Mouse (Mus musculus): ENCODE results near the gene Gipc3. TPM values are rescaled to one million over a fixed set of nuclear protein-coding genes. Genes with fewer than 3 reads are reported as not detected.

Gene Gipc3
- 0.11 TPM for polyA plus RNA-seq (2014; fragmentation: Illumina TruSeq; extraction: RNeasy Lipid Tissue Mini Kit (QIAGEN cat#74804); ENCODE audit: low read depth, low replicate concordance)

DNA sequence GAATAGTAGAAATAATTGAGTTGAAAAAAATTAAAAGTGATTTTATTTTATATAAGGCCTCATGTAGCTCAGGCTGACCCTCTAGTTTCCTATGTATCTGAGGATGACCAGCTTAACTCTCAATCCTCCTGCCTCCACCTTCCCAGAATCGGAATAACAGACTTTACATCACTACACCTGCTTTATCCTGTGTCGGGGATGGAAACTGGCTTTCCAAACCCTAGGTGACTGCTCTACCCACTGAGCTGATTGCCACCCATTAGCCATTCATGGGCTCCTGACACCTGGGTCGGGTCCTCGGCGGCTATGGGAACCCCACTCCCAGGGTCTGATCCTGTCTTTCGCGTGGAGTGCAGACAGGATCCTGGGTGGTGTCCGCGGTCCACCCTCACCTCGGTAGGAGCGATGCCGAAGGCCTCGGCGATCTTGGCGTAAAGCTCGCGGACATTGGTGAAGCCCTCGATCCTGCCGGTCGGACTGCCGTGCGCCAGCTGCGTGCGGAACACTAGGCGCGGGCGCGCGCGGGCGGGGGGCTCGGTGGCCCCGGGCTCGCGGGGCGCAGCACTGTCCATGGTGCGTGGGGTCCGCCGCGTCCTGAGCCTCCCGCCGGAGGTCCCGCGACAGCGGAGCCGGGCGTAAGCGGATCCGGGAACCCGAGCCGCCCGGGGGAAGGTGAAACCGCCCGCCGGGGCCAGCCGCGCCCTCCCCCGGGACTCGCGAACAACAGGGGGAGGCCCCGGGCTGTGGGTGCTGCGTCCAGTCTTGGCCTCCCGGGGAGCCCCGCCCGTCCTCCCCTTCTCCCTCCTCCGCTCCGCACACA, at the start of gene Gipc3:
TSS of gene Gipc3 (minus strand) at position 581 of the 820 bp plus-strand sequence.

DNA sequence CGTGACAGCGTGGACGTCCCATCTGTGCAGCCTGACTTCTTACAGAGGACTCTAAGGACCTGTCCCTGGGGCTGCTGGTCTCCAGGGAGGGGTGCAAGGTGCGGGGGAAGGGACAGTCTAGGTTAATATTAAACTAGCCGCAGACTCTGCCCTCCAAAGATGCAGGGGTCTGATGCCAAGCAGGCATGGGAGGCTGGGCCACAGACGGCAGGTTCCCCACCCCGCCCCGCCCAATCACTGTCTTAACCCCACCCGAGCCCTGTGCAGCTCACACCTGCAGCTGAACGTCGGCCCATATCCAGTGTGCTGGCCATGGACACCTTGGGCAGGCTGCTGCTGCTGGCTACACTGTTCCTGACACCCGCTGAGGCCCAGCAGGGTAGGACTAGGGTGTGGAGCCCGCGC, 49.7 kb upstream of the Gipc3 start, which contains the start of gene Smim24:
TSS of gene Smim24 (plus strand) at position 271 of the 405 bp plus-strand sequence.

GRCm38 (mm10) chr10:81388505-81389055, 45.5 kb upstream of the Gipc3 start, which contains the start of gene Gm48552:
Gm48552 (plus strand) TSS chr10:81389005.

DNA sequence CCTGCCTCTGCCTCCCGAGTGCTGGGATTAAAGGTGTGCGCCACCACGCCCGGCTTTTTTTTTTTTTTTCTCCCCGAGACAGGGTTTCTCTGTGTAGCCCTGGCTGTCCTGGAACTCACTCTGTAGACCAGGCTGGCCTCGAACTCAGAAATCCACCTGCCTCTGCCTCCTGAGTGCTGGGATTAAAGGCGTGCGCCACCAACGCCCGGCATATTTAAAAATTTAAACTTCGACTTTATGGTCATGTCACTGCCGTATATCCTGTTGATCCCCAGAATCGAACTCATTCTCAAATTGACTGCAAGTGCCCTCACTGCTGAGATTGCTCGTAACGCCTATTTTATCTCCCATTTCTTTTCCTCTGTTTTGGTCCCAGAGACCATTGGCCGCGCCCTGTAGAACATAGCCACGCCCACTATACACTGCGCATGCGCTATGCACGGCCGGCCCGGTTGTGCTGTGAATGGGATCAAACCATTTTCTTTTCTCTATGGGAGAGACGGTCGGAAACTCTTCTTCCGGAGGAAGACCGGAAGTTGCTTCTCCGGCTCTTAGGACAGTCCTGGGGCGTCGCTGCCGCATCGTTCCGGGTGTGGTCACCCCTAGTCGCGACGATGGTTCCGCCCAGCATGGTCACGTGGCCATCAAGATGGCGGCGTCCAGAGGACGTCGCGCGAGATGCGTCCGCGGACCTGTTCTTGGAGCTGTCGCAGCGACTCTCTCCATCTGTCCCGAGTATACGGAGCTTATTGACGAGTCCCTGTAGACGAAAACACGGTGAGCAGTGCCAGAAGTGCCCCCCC, 40.9 kb upstream of the Gipc3 start, which contains the start of the genes Dohh and Gm48551:
TSS of gene Dohh (plus strand) at position 627 of the 803 bp plus-strand sequence.
TSS of gene Gm48551 (plus strand) at position 665 of the 803 bp plus-strand sequence.

DNA sequence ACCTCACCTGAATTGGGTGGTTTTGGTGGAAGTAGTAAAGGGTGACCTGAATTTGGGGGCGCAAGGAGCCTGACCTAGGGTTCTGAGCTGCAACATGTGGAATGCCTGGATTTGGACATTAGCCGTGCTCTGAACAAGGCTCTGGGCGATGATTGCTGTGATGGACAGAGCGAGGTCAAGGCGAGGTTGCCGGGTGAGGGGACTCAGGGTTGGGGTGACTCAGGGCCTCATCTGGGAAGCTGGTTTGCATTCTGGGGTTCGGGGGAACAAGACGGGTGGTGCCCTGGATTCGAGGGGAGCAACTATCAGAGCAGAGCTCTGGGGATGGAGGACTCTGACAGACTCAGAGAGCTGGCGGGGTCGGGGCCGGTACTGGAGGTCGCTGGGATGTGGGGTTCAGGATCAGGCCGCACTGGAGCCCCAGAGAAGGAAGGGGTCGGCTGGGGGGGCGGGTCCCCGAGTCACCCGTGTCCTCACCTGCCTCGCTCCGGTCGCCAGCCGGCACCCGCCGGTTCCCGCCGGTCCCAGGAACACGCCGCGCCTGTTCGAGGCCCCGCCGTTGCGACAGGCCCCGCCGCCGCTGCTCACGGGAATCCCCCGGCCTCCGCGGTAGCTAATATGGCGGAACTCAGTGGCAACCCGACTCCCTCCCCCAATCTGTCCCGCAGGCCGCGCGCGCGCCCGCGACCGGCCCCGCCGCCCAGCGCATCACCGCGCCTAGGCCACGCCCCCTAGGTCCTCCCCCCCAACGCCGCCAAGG, 34.9 kb upstream of the Gipc3 start, which contains the start of gene Fzr1:
TSS of gene Fzr1 (minus strand) at position 724 of the 760 bp plus-strand sequence.

GRCm38 (mm10) chr10:81365672-81366476, 22.8 kb upstream of the Gipc3 start, which contains the start of gene 4930404N11Rik:
4930404N11Rik (minus strand) TSS chr10:81365816.

GRCm38 (mm10) chr10:81356991-81357844, 14.2 kb upstream of the Gipc3 start, which contains the start of gene Mfsd12:
Mfsd12 (plus strand) TSS chr10:81357491.

DNA sequence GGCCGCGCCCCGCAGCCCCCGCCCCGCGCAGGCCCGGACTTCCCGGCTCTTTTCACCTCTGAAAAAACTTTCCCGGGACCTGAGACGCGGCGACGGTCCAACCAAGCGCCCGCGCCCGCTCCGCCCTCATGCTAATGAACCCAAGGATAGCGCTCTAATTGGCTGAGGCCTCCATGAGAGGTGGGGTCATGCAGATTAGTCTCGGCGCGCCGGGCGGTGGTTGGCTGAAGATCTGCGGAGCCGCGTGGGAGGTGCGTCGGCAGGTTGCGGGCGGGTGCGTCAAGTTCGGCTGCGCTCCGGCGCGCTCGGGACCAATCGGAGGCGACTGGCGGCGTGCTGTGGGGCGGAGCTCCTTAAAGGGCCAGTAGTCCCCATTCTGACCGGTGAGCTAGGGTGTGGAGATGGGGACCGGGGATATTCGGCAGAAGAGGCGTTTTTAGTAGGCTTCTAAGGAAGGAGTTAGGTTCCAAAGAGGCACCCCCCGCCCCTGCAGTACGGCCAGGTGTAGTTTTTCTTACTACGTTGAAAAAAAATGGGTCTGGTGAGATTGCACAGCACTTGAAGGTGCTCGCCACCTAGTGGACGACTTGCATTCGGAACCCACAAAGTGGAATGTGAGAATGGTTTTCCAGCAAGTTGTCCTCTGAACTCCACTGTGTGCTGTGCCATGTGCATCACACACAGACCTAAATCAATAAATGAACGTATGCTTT, 7.4 kb upstream of the Gipc3 start, which contains the start of gene Hmg20b:
TSS of gene Hmg20b (minus strand) at position 130 of the 713 bp plus-strand sequence.

GRCm38 (mm10) chr10:81328386-81328785, 14.7 kb downstream of the Gipc3 start, which contains the start of gene Tbxa2r:
Tbxa2r (plus strand) TSS chr10:81328731.

DNA sequence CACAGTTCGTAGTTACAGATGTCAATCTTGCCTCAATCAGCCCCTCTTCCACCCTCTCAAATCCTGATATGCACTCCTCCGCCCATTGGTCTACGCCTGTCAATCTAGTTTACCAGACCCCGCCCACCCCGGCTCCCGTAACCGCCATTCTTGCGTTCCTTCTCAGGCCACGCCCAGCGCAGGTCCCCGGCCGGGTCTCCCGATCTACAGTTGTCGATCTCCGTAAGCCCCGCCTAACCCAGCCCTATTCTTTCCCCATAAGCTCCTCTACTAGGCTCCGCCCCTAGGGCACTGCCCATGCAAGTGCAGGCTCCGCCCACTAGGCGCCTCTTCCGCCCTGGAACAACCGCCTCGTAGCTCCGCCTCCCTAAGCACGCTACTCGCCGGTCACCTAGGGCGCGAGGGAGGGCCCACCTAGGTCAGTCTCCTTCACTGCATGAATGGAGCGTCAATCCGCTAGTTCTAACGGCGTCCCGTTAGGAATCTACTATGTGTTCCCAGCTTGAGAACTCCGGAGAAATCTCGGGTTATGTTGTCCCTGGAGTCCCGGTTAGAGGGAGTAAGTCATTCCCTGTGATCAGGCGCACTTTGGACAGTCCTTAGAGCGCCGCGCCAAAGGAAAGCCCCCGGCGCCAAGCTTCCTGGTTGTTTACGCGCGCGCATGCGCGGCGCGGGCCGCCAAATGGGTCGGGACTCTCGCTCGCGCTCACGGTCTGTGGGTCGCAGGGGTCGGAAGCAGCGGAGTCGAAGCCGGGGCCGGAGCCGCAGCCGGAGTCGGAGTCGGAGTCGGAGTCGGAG, 22.3 kb downstream of the Gipc3 start, which contains the start of gene Cactin:
TSS of gene Cactin (plus strand) at position 554 of the 798 bp plus-strand sequence.

GRCm38 (mm10) chr10:81292554-81293333, 50.3 kb downstream of the Gipc3 start, which contains the start of gene Pip5k1c:
Pip5k1c (plus strand) TSS chr10:81292963.

GRCm38 (mm10) chr10:81291511-81292104, 51.5 kb downstream of the Gipc3 start, which contains the start of gene Tjp3:
Tjp3 (minus strand) TSS chr10:81291581.

Measured in testis, adult 10 weeks (tissue).